Mouse (Mus musculus) ES-Bruce4 (cell line): ENCODE results near the gene Rph3al. TPM values are rescaled to one million over a fixed set of nuclear protein-coding genes. Genes with fewer than 3 reads are reported as not detected.

Experiments used
- H3K27ac ChIP-seq: 2 replicates; pipeline ENCODE4 v1.5.1; 2012; ENCODE audit warnings: low read length, inconsistent platforms; ENCODE audit not compliant: insufficient read depth
- H3K27me3 ChIP-seq: 2 replicates; pipeline ENCODE4 v1.6.1; 2012; ENCODE audit warnings: mild to moderate bottlenecking, low read length, inconsistent platforms; ENCODE audit not compliant: control insufficient read depth, poor library complexity, insufficient read depth, severe bottlenecking
- H3K36me3 ChIP-seq: 2 replicates; pipeline ENCODE4 v1.6.1; 2012; ENCODE audit warnings: inconsistent platforms, mild to moderate bottlenecking, low read length, moderate library complexity; ENCODE audit not compliant: control insufficient read depth, poor library complexity, insufficient read depth, severe bottlenecking
- H3K4me1 ChIP-seq: one replicate; pipeline ENCODE4 v1.8.1; 2011; ENCODE audit warnings: low read length; ENCODE audit not compliant: control insufficient read depth, insufficient read depth
- H3K4me3 ChIP-seq: 2 replicates; pipeline ENCODE4 v1.5.1; 2011; ENCODE audit warnings: low read depth, mild to moderate bottlenecking, low read length
- H3K9ac ChIP-seq: 2 replicates; pipeline ENCODE4 v1.6.1; 2012; ENCODE audit warnings: low read depth, mild to moderate bottlenecking, inconsistent platforms; ENCODE audit not compliant: poor library complexity, severe bottlenecking
- H3K9me3 ChIP-seq: replicated peaks from 2 replicates; pipeline ENCODE4 v1.6.1; 2012; ENCODE audit warnings: mild to moderate bottlenecking, low read length, inconsistent platforms; ENCODE audit not compliant: control insufficient read depth, poor library complexity, insufficient read depth, severe bottlenecking
- CTCF ChIP-seq: IDR thresholded peaks from one replicate; pipeline ENCODE4 v1.8.1; 2011; ENCODE audit warnings: low read depth, low read length
- EP300 ChIP-seq: IDR thresholded peaks from 2 replicates; pipeline ENCODE4 v1.6.1; 2011; ENCODE audit warnings: low read depth, low read length; ENCODE audit not compliant: insufficient read depth
- POLR2A ChIP-seq: IDR thresholded peaks from one replicate; pipeline ENCODE4 v1.8.1; 2011; ENCODE audit warnings: low read length; ENCODE audit not compliant: insufficient read depth
- polyA plus RNA-seq: library from polyadenylated mRNA; stranded (reverse); fragments of >200 nt; gene quantifications from 2 replicates; pipeline ENCODE4 v1.2.4, GENCODE M21; 2011; ENCODE audit warnings: low read depth; ENCODE audit not compliant: missing spikeins, insufficient read depth, insufficient read length

The Rph3al gene
- polyA plus RNA-seq, 1 experiment, result 3.7 TPM

DNA sequence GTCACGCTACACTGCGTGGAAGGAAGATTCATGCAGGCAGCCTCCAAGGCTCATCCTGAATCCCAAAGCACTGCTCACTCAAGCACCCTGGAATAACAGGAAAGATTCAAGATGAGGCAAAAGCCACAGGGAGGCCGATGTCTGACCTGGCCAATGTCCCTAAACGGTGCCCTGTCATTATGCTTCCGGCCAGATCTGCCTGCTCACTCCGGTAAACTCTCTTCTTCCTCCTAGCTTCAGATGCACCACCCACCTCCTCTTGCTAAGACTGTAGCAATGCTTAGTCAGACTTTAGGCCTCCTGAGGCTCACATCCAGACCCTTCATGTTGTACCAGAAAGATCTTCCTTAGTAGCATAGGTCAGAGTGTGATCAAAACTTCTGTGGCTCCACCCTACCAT is 19.1 kb downstream of the Rph3al start:
- no peak overlapping the region for H3K4me3 ChIP-seq
- no peak overlapping the region for H3K9ac ChIP-seq
- no peaks in the 10 kb centered on the region for H3K36me3 ChIP-seq
- no peaks in the 10 kb centered on the region for H3K27me3 ChIP-seq
- no peaks in the 10 kb centered on the region for H3K4me1 ChIP-seq
- TF ChIP-seq POLR2A, result no peak
- no peak for TF ChIP-seq CTCF
- TF ChIP-seq EP300, result no peak
- no peak overlapping the region for H3K27ac ChIP-seq
- no peaks in the 10 kb centered on the region for H3K9me3 ChIP-seq

DNA sequence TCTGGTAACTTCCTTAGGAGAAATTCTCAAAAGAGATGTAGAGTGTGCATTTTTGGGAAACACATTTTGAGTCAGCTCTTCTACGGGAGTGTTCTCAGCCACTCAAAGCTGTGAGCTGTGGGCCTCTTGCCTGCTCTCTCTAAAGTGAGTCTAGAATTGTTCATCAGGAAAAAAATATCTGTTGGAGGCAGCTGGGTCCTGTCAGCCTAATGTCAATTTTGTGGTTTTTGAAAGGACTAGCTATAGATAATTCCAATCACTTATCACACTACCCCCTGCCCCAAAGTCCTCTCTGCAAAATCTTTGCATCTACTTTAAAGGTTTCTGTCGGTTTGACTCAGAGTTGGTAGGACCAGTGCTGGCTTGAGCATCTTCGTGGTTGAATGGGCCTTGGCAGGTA is 20.9 kb downstream of the Rph3al start:
- H3K9me3 ChIP-seq, result no peaks in the 10 kb centered on the region
- no peak overlapping the region for H3K27ac ChIP-seq
- no peaks in the 10 kb centered on the region for H3K4me1 ChIP-seq
- no peaks in the 10 kb centered on the region for H3K27me3 ChIP-seq
- no peaks in the 10 kb centered on the region for H3K36me3 ChIP-seq
- no peak overlapping the region for H3K9ac ChIP-seq
- no peak overlapping the region for H3K4me3 ChIP-seq
- TF ChIP-seq EP300 (no peak), CTCF (no peak), POLR2A (no peak)

DNA sequence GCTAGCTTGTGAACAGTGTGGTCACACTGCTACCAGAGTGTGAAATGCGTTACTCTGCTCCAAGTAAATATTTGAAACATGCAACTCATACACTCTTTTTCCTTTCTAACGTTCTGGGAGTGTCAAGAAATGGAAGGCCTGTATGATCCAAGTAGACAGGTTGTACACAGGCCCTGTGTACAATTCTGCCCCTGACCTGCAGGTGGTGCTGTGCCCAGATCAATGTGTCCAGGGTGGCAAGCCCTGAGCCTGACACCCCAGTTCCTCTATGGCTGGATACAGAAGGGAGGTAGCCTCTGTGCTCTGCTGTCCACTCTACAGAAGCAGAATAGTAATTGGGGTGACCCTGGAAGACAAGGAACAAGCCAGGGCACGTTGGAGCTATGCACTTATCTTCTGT is 24.3 kb downstream of the Rph3al start:
- Histone ChIP-seq H3K4me1 (no peaks in the 10 kb centered on the region), H3K9me3 (no peaks in the 10 kb centered on the region), H3K27me3 (no peaks in the 10 kb centered on the region), H3K4me3 (no peak overlapping the region), H3K36me3 (no peaks in the 10 kb centered on the region), H3K9ac (no peak overlapping the region), H3K27ac (no peak overlapping the region)
- peak; percentile 75 for TF ChIP-seq CTCF
- TF ChIP-seq EP300, result no peak
- no peak for TF ChIP-seq POLR2A

DNA sequence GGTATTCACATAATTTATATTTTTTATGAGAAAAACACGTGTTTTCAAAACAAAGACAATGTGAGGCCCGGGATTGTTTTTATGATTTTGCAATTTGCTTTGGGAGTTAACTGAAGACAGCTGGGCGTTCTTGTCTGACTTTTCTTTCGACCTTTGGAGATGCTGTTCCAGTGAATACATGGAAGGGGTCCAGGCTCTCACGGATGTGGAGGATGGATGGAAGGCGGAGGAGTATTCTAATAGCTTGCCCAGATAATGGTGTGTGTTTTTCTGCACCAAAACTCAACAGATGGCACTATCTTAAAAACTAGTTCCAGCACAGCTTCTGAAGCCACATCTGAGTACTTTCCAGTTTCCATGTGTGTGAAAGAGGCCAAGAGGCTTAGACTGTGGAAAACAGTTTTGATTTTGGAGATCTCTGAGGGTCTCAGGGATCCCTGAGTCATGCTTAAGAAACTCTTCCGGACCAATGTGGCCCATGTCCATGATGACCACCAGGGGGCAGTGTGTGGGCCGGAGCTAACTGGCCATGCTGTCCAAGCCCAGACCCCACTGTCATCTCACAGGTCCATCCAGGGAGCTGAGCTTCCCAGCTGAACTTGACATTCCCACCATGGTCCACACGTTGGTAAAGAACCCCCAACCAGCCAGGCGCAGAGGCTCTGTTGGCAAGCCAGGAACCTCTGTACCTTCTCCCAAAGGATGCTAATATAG is 25.1 kb downstream of the Rph3al start:
- H3K27ac ChIP-seq, result no peak overlapping the region
- H3K9me3 ChIP-seq, result no peaks in the 10 kb centered on the region
- no peak overlapping the region for H3K4me3 ChIP-seq
- TF ChIP-seq CTCF (peak; percentile 94), EP300 (no peak)
- H3K4me1 ChIP-seq, result no peaks in the 10 kb centered on the region
- H3K36me3 ChIP-seq, result no peaks in the 10 kb centered on the region
- no peaks in the 10 kb centered on the region for H3K27me3 ChIP-seq
- H3K9ac ChIP-seq, result no peak overlapping the region

DNA sequence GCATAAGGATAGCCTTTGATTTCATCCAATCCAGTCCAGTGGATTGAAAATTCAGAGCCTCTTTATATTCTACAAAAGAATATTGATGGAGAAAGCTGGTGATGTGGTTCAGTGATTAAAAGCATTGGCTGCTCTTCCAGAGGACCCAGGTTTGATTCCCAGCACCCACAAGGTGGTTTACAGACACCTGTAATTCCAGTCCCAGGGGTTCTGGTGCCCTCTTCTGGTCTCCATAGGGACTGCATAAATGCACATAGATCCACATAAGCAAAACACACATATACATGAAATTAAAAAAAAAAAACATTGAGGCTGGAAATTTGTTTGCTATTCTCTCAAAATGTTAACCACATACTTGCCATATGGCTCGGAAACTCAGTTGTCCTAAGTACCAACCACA is 26.3 kb downstream of the Rph3al start:
- Histone ChIP-seq H3K27ac (no peak overlapping the region), H3K27me3 (no peaks in the 10 kb centered on the region), H3K9me3 (no peaks in the 10 kb centered on the region), H3K9ac (no peak overlapping the region), H3K4me3 (no peak overlapping the region), H3K36me3 (no peaks in the 10 kb centered on the region), H3K4me1 (no peaks in the 10 kb centered on the region)
- no peak for TF ChIP-seq CTCF
- TF ChIP-seq POLR2A, result no peak
- TF ChIP-seq EP300, result no peak

DNA sequence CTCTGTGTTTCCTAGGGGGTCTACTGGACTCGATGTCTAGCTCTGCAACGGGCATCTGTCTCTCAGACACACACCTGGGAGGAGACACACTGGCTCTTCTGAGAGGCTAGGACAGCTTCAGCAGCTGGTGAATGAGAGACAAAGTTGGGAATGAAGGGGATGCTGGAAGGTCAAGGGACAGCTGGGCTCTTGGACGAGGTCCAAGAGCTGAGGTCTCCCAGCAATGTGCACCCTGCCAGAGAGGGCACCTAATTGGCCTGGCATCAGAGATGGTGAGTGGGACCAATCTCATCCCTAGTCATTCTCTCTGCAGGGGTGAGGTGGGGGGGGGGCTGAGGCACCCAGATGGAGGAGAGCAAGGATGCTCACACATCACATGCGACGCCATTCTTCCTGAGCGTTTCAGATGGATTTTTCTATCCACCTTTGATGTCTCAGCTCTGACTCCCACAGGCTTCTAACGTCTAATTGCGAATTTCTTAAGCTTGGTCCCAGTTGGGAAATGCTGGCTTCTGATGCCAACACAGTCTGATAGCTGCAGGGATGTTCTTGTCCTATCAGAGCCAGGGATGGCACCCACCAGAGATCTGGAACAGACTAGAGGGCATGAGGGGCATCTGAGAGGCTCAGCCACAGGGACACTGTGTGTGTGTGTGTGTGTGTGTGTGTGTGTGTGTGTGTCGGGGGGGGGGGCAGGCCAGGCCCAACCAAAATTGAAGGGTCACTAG is 28.4 kb downstream of the Rph3al start:
- Histone ChIP-seq H3K9ac (no peak overlapping the region), H3K9me3 (no peaks in the 10 kb centered on the region), H3K4me1 (no peaks in the 10 kb centered on the region), H3K36me3 (no peaks in the 10 kb centered on the region), H3K27me3 (no peaks in the 10 kb centered on the region), H3K4me3 (no peak overlapping the region), H3K27ac (no peak overlapping the region)
- TF ChIP-seq POLR2A (no peak), EP300 (no peak), CTCF (no peak)
